Mouse (Mus musculus) heart, embryonic 10.5 days (tissue): ENCODE data around the gene Trpm4. TPM values are rescaled to one million over a fixed set of nuclear protein-coding genes. Genes with fewer than 3 reads are reported as not detected.

Source experiments
- DNase-seq: peaks from one replicate; pipeline ENCODE4 v3.0.0-alpha.2; 2017; ENCODE audit warnings: low spot score
- H3K27ac ChIP-seq: fragments of 300-500 bp; sonication (generic); 2 replicates; pipeline ENCODE4 v1.5.1; 2016; ENCODE audit warnings: mild to moderate bottlenecking
- H3K27me3 ChIP-seq: fragments of 300-500 bp; sonication (generic); 2 replicates; pipeline ENCODE4 v1.6.1; 2016; ENCODE audit warnings: mild to moderate bottlenecking; ENCODE audit not compliant: poor library complexity, insufficient read depth, severe bottlenecking
- H3K36me3 ChIP-seq: fragments of 300-500 bp; sonication (generic); 2 replicates; pipeline ENCODE4 v1.6.1; 2016; ENCODE audit warnings: mild to moderate bottlenecking, moderate library complexity
- H3K4me1 ChIP-seq: fragments of 300-500 bp; sonication (generic); 2 replicates; pipeline ENCODE4 v1.6.1; 2016; ENCODE audit warnings: mild to moderate bottlenecking
- H3K4me3 ChIP-seq: fragments of 300-500 bp; sonication (generic); 2 replicates; pipeline ENCODE4 v1.5.1; 2016; ENCODE audit warnings: mild to moderate bottlenecking, moderate library complexity
- H3K9me3 ChIP-seq: fragments of 300-500 bp; sonication (generic); 2 replicates; pipeline ENCODE4 v1.6.1; 2016; ENCODE audit warnings: mild to moderate bottlenecking, moderate library complexity
- WGBS: fragments of 180-500 bp; shearing (Covaris S2); methylation state at CpG from one replicate; pipeline ENCODE4 v1.1.7; 2016; 5-methylcytosine and 5-hydroxymethylcytosine counted together
- polyA plus RNA-seq: library from polyadenylated mRNA; unstranded; fragments of >200 nt; fragmentation: Nextera tagmentation; extraction: Ambion mirVana; gene quantifications from 2 replicates; pipeline ENCODE4 v1.2.1, GENCODE M21; 2016

Gene Trpm4
- polyA plus RNA-seq, 1 experiment from 2014 or later, result 13.5 TPM

DNA sequence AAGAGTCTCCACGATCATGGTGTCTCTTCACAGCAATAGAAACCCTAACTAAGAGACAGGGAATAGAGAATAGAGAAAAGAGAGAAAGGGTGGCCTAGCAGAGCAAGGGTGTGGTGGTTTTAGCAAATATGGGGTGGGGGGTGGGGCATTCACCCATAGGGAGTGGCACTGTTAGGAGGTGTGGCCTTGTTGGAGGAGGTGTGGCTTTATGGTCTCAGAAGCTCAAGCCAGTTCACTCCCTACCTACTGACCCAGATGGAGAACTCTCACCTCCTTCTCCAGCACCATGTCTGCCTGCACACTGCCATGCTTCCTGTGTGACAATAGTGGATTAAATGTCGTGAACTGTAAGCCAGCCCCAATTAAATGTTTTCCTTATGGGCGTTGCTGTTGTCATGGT lies 36.0 kb downstream of the Trpm4 start:
- H3K4me1 ChIP-seq, result no peaks in the 10 kb centered on the region
- WGBS, result 56% methylated on average over 3 of the region's 3 CpGs
- H3K36me3 ChIP-seq, result no peaks in the 10 kb centered on the region
- no peaks in the 10 kb centered on the region for H3K9me3 ChIP-seq
- no peak overlapping the region for H3K27ac ChIP-seq
- H3K4me3 ChIP-seq, result no peak overlapping the region
- DNase-seq, result no peak
- peaks cover 8% of the 10 kb centered on the region for H3K27me3 ChIP-seq

- WGBS, result 78% methylated on average over 1 of the region's 1 CpGs
- no peak overlapping the region for H3K27ac ChIP-seq
These were observed 37.0 kb downstream of the Trpm4 start for GRCm38 (mm10) chr7:45296626-45297025.

GRCm38 (mm10) chr7:45286486-45286885 lies 47.1 kb downstream of the Trpm4 start:
- peaks cover 17% of the 10 kb centered on the region for H3K27me3 ChIP-seq
- H3K4me1 ChIP-seq, result peaks cover 4% of the 10 kb centered on the region; the same call in 1 of the 2 replicates
- DNase-seq, result no peak
- no peaks in the 10 kb centered on the region for H3K36me3 ChIP-seq
- 0 out of 2 replicates have a peak, but pooled peaks cover 2% of the 10 kb centered on the region for H3K9me3 ChIP-seq
- 79% methylated on average over 13 of the region's 13 CpGs for WGBS
- H3K27ac ChIP-seq, result no peak overlapping the region
- no peak overlapping the region for H3K4me3 ChIP-seq

More at GRCm38 (mm10) chr7:45296626-45297025, 37.0 kb downstream of the Trpm4 start:
- no peaks in the 10 kb centered on the region for H3K4me1 ChIP-seq
- no peak overlapping the region for H3K4me3 ChIP-seq
- H3K9me3 ChIP-seq, result no peaks in the 10 kb centered on the region
- DNase-seq, result no peak
- H3K27me3 ChIP-seq, result peaks cover 8% of the 10 kb centered on the region
- H3K36me3 ChIP-seq, result no peaks in the 10 kb centered on the region

GRCm38 (mm10) chr7:45277136-45277760 lies 56.3 kb downstream of the Trpm4 start, which contains the start of gene Slc6a21:
TSS of gene Slc6a21 (plus strand) at chr7:45277513.
- no peaks in the 10 kb centered on the region for H3K9me3 ChIP-seq
- H3K27ac ChIP-seq, result peak within 1 kb of the TSS; percentile 74
- H3K4me3 ChIP-seq, result peak within 1 kb of the TSS; percentile 62
- peaks cover 12% of the 10 kb centered on the region for H3K4me1 ChIP-seq
- H3K27me3 ChIP-seq, result peaks cover 41% of the 10 kb centered on the region
- DNase-seq, result no peak
- H3K36me3 ChIP-seq, result no peaks in the 10 kb centered on the region
- 5% methylated on average over 44 of the region's 44 CpGs for WGBS

GRCm38 (mm10) chr7:45273672-45274071 lies 59.9 kb downstream of the Trpm4 start:
- H3K4me3 ChIP-seq, result no peak overlapping the region
- H3K4me1 ChIP-seq, result peaks cover 19% of the 10 kb centered on the region
- H3K36me3 ChIP-seq, result no peaks in the 10 kb centered on the region
- H3K9me3 ChIP-seq, result no peaks in the 10 kb centered on the region; the same call in 1 of the 2 replicates
- peaks cover 34% of the 10 kb centered on the region for H3K27me3 ChIP-seq
- H3K27ac ChIP-seq, result no peak overlapping the region
- DNase-seq, result no peak
- WGBS, result 81% methylated on average over 8 of the region's 8 CpGs

- Histone ChIP-seq H3K36me3 (no peaks in the 10 kb centered on the region), H3K27me3 (peaks cover 35% of the 10 kb centered on the region; the same call in 1 of the 2 replicates), H3K4me3 (no peak overlapping the region), H3K27ac (no peak overlapping the region), H3K4me1 (peaks cover 25% of the 10 kb centered on the region), H3K9me3 (no peaks in the 10 kb centered on the region; the same call in 1 of the 2 replicates)
- no peak for DNase-seq
- 78% methylated on average over 10 of the region's 10 CpGs for WGBS
These were observed 60.7 kb downstream of the Trpm4 start for GRCm38 (mm10) chr7:45272786-45273412.

DNA sequence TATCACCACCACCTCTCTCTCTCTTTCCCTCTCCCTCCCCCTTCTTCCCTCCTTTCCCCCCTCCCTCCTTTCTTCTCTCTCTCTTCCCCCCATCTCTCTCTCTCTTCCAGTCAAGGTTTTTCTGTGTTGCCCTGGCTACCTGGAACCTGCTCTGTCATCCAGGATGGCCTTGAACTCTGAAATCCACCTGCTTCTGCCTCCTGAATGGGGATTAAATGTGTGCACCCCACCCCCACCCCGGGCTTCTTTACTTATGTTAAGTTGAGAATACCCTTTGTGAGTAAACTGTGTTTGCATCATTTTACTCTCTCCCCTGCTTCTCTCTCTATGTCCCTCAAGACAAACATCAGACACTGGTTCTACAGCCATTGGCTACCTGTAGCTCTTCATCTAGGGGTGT lies 68.1 kb downstream of the Trpm4 start:
- Histone ChIP-seq H3K4me1 (peaks cover 41% of the 10 kb centered on the region), H3K27ac (no peak overlapping the region), H3K36me3 (no peaks in the 10 kb centered on the region), H3K4me3 (no peak overlapping the region), H3K27me3 (peaks cover 31% of the 10 kb centered on the region; the same call in 1 of the 2 replicates), H3K9me3 (no peaks in the 10 kb centered on the region)
- WGBS, result 75% methylated on average over 1 of the region's 1 CpGs
- DNase-seq, result no peak

GRCm38 (mm10) chr7:45264348-45264747 lies 69.2 kb downstream of the Trpm4 start:
- Histone ChIP-seq H3K4me1 (peaks cover 41% of the 10 kb centered on the region), H3K9me3 (no peaks in the 10 kb centered on the region), H3K36me3 (no peaks in the 10 kb centered on the region), H3K27ac (no peak overlapping the region), H3K27me3 (peaks cover 37% of the 10 kb centered on the region; the same call in 1 of the 2 replicates), H3K4me3 (no peak overlapping the region)
- no peak for DNase-seq
- 62% methylated on average over 3 of the region's 3 CpGs for WGBS

- H3K4me1 ChIP-seq, result peaks cover 35% of the 10 kb centered on the region
These were observed 70.5 kb downstream of the Trpm4 start for GRCm38 (mm10) chr7:45263006-45263607.

GRCm38 (mm10) chr7:45262266-45262665 lies 71.3 kb downstream of the Trpm4 start:
- Histone ChIP-seq H3K4me3 (no peak overlapping the region), H3K9me3 (no peaks in the 10 kb centered on the region), H3K27ac (peak overlapping the region; percentile 66), H3K4me1 (peaks cover 34% of the 10 kb centered on the region), H3K27me3 (peaks cover 21% of the 10 kb centered on the region; the same call in 1 of the 2 replicates), H3K36me3 (no peaks in the 10 kb centered on the region)
- no peak for DNase-seq
- 26% methylated on average over 7 of the region's 7 CpGs for WGBS

More at GRCm38 (mm10) chr7:45263006-45263607, 70.5 kb downstream of the Trpm4 start:
- H3K27ac ChIP-seq, result peak overlapping the region; percentile 66; the same call in 1 of the 2 replicates
- no peak overlapping the region for H3K4me3 ChIP-seq
- WGBS, result 61% methylated on average over 7 of the region's 7 CpGs
- H3K27me3 ChIP-seq, result peaks cover 29% of the 10 kb centered on the region; the same call in 1 of the 2 replicates
- no peaks in the 10 kb centered on the region for H3K36me3 ChIP-seq
- DNase-seq, result no peak
- H3K9me3 ChIP-seq, result no peaks in the 10 kb centered on the region

DNA sequence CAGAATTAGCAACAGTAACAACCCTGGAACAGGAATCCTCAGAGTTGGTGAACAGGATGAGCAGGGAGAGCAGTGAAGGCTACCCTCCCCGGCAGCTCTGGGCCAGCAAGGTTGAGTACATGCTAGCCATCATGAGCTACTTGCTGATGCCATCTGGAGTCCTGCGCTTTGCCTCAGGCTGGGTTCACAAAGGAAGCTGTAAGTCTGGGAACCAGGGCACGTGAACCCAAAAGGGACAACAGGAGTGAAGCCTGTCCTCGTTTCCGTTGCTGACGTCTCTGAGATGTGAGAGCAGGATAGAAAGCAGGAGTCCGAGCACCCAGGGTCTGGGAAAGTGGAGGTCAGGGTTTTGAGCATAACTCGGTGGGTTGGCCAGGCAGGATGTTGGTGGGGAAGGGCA lies 74.3 kb downstream of the Trpm4 start:
- H3K9me3 ChIP-seq, result no peaks in the 10 kb centered on the region

DNA sequence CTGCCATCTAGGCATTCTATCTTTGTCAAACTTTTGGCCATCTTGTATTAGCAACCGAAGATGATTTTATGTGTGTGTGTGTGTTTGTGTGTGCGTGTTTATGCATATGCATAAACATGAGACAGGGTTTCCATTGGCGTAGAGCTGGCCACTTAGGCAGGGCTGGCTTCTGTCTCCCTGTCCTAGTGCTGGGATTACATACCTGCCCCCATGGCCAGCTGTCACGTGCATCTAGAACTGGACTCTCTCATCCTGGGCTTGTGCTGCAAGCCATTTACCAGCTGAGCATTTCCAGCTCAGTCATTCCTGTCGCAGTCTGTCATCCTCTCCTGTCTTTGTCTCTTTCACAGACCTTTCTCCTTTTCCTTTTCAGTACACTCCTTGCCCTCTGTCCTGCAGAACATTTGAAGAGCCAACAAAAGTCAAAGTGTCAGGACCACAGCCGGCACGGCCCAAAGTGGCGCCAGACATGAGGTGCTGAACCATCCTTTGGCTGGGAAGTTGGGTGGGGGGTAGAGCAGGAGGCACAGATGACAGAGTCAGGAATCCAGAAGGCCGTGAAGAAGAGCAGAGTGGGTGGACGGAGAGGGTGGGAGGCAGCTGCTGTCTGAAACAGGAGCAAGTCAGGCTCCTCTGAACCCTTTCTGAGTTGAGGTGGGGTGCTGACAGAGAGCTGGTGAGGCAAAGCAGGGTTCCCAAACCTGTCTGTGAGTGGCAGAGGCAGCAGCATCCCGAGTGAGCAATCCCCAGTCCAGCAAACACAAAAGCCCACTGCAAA lies 76.3 kb downstream of the Trpm4 start:
- peaks cover 19% of the 10 kb centered on the region; the same call in 1 of the 2 replicates for H3K27me3 ChIP-seq
- 48% methylated on average over 11 of the region's 11 CpGs for WGBS
- peaks cover 22% of the 10 kb centered on the region for H3K4me1 ChIP-seq
- H3K9me3 ChIP-seq, result no peaks in the 10 kb centered on the region
- no peaks in the 10 kb centered on the region for H3K36me3 ChIP-seq
- H3K27ac ChIP-seq, result no peak overlapping the region; the same call in 1 of the 2 replicates
- peak; percentile 63 for DNase-seq
- no peak overlapping the region for H3K4me3 ChIP-seq

More for the DNA sequence above, 74.3 kb downstream of the Trpm4 start:
- Histone ChIP-seq H3K27me3 (peaks cover 19% of the 10 kb centered on the region; the same call in 1 of the 2 replicates), H3K27ac (no peak overlapping the region), H3K36me3 (no peaks in the 10 kb centered on the region), H3K4me1 (peaks cover 37% of the 10 kb centered on the region), H3K4me3 (no peak overlapping the region)
- 82% methylated on average over 8 of the region's 8 CpGs for WGBS
- DNase-seq, result peak; percentile 63
